Mouse (Mus musculus): Measurements from ENCODE around the gene Hspa12a.
A peak's percentile ranks its signal among the peaks of the same experiment; 100 is the strongest.

Hspa12a gene

DNA sequence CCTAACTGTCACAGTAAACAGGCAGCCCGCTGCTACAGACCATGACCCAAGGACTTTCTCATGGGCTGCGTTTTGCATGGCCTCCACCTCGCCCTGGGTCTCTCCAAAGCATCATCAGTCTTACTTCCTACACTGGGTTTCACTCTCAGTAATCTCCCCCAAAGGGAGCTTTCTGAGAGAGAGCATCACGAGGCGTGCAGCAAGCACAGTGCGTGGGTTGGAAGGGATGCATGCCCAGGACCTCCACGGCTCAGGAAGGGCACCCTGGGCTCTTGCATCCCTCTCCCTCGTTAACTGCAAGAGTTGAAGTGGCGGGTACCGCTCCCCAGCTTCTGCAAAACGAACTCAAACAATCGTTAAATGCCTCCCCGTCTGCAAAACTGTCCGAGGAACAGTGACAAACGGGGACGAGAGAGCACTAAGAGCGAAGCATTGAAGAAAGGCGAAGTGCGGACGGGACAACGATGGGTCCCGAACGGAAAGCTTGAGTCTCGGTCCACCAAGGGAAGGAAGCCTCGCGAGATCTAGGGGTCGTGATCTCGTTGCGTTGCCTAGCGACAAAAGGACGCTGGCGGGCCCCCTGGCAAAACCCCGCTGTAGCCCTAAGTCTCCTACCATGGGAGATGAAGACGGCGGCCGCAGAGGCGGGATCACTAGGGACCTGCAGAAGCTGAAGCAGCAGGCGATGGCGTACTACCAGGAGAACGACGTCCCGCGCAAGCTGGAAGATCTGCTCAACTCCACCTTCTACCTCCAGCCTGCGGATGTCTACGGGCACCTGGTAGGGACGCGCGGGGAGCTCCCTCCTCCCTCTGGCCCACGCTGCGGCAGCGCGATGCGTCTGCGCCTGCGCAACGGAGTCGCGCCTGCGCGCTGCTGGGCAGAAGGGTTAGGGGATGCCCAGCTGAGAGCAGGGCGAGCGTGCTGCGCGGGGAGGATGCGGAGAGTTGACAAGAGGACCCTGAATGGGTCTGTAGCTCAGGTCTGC, at the start of gene Hspa12a, which contains the start of gene Eno4:
Gene Hspa12a (minus strand): TSS at position 814 of the 988 bp plus-strand sequence.
Gene Eno4 (plus strand): TSS at position 585 of the 988 bp plus-strand sequence.
- peak; percentile 94 for DNase-seq

DNA sequence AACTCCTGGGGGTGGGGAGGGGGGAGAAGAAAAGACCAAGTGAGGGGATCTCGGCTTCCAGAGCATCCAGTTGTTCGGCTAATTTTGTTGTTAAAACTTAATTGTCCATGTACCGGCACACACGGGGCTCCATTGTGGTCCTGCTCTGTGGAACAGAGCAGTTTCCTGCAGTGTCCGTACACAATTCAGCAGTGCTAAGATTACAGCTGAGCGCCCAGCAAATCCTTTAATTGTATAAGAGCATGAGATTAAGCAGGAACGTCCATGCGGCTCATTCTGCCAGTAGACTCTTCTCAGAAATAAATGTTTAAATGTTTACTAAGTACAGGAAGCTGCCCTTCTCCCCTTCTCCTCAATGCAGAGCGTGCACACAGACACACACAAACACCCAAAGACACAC, 38.1 kb upstream of the Hspa12a start:
- no peak for DNase-seq

DNA sequence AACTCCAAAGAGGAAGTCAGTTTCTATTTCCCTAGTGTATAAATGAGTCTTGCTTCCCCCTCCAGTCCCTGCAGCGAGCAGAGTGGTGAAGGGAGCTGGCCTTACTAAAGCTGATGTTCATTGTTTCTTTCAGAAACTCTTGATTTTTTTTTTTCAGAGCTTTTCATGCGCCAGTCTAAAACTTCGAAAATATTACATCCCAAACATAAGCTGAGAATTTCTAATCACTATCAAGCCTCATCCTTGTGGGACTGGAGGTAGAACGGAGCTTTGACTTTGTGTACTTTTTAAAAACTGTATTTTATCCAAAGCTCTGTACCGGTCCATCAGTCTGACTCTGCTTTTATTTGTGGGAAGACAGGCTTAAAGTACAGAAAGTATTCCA, 36.6 kb upstream of the Hspa12a start:
- DNase-seq, result no peak

DNA sequence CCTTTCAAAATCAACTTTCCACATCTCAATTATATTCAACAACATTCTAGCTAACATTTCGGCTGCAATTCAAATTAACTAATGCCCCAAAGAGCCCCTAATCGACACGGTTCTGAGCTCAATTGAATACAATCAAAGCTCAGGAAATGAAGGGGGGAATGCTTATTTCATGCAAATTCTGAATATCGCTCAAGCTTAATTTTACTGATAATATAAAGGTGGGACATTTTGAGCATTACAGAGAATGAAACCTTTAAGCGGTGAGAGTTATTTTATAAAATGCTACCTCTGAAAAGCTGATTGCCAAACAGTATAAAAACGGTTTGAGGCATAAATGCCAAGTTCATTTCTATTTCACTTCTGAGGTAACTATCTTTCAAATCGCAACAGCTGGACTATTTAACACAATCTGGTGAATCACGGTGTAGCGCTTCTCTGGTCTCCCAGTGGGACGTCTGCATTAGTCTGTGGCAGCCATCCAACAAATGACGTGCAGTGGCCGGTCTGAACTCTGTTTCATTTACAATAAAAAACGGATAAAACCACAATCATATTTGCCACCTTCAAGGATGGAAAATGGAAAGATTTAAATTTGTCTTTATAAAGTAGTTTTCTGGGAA, 36.1 kb upstream of the Hspa12a start:
- DNase-seq, result no peak

DNA sequence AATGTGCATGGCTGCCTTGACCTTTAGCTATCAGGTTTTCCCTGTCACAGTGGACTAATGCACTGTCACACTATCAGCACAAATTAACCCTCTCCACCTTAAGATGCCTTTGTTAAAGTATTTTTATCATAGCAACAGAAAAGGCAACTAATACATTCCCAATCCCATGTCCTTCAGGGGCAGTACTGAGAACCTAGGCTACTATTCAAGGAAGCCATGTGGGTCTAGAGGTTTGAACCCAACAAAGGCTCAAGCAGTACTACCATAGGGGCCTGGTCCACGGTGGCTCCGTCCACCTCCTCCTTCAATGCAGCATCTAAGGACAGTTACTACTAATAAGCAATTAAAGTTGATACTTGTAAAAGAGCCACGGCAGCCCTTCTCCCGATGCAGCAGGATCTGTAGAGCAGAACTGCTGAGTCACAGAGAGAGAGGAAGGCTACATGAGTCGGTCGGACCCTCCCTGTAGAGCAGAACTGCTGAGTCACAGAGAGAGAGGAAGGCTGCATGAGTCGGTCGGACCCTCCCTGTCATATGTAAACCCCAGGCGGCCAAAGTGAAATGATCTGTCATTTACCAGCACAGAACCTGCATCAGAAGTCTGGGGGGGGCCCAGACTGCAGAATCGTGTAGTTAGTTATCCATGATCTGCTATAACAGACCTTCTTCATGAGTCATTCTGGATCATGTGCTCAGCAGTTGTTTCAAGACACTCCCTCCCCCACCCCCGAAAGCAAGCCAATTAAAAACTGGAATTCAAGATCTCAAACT, 35.1 kb upstream of the Hspa12a start:
- DNase-seq, result no peak

DNA sequence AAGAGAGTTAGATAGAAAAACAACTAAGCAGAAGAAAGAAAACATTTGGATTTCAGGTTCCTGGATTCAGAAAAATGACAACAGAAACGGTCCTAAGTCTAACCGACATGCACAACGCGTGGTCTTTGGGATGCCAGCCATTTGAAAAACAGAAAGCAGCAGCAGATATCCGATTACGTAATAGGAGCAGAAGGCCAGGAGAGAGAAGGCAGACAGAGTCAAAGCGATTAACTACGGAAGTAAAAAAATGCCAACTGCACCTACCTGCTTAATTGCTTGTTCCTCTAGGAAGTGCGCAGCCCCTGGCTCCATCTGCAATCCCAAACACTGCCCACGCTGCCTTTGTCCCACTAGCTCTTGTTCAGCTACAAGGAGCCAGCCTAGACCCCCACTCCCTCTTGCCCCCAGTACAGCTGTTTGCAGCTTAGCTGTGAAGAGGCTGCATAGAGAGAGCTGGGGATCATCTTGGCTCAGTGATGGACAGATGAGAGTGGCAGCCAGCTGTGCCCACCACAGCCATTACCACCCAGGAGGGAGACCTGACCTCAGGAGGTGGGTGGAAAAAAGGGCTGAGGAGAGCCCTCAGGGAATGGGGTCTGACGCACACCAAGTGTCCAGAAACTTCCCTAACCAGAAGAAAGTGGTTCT, 31.9 kb upstream of the Hspa12a start:
- no peak for DNase-seq

DNA sequence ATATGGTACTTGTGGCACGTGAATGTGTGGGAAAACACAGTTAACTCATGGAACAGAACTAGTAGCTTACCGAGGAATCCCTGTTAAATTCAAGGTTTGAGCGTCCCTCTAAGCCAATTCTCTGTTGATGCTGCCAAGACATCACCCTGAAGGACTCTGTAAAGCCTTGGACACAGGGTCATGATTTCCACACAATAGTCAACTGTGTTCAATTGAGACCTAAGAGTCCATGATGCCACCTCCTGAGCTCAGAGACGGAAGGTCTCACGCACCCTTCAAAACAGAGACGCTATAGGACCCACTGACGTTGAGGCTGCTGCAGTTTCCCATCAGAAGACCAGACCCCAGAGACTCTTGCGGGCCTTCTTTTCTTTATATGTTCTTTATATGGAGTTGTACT, 30.7 kb upstream of the Hspa12a start:
- no peak for DNase-seq

DNA sequence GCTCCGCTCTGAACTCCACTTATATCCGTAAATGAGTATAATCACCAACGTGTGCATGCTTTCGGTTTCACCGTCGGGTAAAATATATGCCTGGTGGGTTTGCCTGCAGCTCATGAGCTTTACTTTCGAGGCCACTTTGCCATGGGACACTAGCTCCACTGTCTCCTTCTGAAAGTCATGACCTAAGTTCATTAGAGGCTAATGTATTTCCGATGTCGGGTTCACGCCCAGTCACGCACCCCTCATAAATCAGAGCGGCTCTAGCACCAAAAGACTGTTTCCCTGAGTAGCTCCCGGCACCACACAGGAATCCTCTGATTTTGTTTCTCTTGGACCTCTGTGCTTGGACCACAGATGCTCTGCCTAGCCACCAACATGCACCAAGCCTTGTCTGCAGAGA, 27.4 kb upstream of the Hspa12a start:
- DNase-seq, result no peak

DNA sequence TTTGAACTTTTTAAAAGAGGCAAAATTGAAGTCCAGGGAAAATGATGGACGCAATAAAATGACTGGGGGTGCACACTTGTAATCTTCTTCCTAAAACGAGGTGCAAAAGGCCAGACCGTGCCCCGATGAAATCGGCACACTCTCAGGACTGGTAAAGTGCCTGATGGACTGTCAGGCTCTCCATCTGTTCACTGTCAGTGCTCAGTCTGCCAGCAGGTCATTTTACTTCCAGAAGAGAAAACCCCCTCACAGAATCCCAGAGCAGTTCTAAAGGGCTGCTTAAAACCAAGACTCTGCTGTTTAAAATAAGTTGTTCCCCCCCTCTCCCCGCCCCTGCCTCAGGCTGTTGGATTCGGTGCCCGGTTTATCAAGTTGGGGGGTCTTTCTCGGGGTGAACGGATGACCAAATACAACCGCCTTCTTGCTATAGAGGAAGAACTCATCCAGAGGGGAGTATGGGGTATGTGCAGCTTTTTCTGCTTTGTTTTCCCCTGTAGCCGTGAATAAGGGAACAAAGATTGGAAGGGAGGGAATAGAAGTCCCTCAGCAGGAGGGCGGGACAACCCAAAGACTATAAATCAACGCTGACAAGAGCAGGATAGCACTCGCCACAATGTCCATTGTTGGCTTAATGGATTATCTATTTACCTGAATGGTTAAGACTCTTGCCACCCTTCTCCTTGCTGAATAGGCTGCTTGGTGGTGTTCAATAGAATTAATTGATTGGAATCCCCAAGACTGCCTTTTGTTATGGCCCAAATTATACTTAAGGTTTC, 25.5 kb upstream of the Hspa12a start:
- no peak for DNase-seq

DNA sequence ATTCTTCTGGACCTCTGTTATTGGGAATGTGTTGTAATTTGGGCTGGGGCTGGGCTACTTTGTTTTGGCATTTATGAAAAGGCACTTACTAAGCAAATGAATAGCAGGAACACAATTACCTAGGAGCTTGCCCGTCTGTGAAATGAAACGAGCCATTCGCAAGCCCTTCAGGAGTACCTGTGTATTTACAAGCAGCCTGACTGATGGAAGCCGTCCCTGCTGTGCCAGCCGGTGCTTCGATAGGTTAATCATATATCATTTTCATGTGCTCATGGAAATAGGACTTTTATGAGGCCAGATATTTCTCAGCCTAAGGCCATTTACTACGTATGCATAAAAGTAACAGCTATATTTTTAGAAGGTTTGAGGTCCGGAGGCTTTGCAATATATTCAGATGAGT, 19.6 kb upstream of the Hspa12a start:
- no peak for DNase-seq

DNA sequence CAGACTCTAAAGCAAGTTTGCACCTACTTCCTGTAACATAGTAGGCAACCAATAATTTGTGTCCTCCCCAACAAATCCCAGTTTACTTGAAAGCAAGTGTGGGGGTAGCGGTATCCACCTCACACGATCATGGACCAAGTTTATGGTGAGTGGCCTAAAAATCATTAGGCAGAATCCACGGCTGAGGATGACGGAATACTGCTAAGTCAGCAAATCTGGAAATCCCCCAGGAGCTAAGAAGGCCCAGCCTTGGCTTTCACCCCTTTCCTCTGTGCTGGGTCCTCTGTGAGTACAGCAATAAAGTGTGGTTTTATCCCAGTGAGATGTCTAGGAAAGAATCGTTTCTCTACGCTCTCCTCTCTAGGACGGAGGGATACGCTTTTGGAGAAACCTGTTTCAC, 11.3 kb upstream of the Hspa12a start:
- DNase-seq, result no peak

DNA sequence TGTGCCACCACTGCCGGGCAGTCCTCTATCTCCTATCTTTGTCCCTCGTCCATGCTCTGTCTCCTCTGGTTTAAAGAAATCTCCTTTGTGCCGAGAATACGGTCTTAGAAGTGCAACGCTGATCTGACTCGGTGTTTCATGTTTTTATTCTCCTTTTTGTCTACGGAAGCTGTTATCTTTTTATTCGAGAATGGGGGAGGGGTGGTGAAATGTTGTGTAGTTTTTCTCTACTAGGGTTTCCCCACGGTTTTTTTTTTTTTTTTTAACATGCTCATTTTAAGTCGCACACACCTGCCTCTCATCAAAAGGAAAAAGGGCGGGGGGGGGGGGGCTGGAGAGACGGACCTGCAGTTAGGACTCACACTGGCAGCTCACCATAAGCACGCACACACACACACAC, 8.8 kb upstream of the Hspa12a start:
- DNase-seq, result no peak

DNA sequence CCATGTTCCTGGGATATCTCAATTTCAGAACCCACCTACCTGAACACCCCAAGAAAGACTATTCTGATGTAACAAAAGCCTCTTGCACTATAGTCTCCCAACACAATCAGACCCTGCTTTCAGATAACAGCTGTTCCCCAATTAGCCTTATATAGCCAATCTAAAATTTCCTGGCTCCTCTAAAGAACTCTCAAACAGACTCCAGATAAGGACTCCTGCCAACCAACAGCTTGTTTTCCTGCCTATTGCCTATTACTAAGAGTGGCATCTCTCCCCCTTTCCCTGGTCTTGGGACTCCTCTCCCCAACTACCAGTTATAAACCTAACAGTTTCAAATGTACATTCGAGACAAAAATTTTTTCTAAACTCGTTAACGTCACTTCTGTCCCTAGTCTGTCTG, 8.1 kb upstream of the Hspa12a start:
- DNase-seq, result no peak

DNA sequence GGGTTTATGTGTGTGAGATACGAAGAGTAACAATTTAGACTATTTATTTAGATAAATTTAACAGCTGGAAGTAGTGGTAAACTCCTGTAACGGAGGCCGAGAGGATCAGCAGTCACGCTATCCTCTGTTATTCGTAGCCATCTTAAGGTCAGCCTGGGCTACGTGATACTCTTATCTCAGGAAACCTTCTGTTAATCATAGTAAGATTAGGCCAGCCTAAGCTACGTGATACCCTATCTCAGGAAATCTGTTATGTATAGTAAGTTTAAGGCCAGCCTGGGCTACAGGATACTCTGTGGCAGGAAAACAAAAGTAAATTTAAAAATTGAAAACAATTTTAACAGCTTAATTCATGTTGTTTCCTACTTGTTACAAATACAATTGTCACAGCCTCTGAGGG, 2.5 kb upstream of the Hspa12a start:
- no peak for DNase-seq

DNA sequence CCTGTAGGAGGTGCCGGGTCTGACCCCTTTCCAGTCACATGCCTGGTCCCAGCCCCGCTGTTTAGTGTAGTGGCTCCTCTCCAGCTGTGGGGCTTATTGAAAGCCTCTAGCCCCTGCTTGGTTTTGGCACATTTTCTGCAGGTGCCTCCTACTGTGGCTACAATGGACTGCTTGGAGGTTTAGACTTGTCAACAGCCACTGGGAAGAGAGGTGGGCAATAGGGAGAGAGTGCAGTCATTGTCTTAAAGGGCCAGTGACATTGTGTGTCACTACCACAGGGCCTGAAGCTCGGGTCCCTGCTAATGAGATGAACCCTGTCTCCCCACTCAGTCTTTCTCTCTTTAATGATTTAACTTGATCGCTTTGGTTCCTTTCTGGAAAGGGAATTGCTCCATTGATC, 10.4 kb downstream of the Hspa12a start:
- DNase-seq, result no peak

DNA sequence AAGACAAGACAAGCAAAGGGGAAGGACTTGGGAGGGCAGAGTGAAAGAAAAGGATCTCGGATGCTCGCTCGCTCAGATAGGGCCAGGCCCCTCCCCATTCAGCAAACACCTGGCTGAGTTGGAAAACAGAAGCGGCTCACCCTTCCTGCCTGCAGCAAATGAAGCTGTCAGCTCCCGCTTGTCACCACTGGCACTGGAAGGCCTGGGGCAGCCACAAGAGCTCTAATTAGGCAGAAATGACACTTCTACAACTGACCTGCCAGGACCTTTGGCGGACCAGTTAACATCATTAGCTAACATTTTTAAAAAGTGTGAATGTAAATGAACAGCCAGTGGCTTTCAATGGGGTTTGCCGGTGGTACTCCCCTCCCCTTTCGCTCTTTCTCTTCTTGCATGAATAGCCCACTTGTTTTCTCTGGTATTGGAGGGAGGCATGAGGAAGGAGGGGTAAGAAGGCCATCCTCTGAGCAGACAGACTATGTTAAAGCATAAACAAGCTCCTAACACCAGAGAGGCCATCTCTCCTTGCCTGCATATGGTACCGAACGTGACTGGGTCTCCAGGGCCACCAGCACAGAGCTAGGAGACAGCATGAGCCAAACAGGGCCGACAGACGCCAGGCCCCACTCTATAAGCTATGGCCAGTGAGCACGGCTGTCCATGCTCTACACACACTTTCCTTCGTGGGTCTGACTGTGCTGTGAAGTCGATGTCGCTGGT, 12.2 kb downstream of the Hspa12a start:
- no peak for DNase-seq

DNA sequence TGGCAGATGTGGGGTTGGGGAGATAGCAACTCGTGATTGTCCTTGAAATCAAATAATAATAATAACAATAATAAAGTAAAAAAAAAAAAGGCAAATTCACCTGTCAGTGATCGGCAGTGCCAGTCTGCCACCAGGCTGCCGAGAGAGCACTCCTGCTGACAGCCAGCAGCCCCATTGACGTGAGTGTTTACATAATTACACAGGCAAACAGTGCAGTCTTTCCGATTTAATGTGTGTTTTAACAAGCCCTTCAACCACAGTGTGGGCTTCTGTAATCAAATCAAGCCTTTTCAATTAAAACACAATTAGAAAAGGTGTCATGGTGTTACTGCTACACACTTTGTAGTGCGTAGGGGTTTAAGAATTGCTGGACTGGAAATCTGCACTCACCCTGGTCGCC, 24.3 kb downstream of the Hspa12a start:
- DNase-seq, result no peak

DNA sequence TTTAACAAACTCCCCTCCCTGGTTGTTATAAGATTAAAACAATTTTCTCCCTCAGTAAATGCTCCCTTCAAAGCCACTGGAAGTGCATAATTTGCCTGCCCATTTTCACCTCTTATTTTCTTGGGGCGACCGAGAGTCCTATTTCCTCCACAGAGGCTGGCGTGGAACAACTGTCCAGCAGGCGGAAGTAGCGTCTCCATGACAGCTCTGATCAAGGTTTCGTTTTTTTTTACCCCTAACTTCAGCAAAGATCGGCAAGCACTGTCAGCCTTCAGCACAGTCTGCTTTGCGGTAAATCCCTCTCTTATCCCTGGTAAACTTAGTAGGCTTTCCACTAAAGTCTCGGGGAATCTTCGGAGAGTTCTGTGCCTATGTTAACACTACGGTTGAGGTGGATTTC, 24.9 kb downstream of the Hspa12a start:
- DNase-seq, result no peak

DNA sequence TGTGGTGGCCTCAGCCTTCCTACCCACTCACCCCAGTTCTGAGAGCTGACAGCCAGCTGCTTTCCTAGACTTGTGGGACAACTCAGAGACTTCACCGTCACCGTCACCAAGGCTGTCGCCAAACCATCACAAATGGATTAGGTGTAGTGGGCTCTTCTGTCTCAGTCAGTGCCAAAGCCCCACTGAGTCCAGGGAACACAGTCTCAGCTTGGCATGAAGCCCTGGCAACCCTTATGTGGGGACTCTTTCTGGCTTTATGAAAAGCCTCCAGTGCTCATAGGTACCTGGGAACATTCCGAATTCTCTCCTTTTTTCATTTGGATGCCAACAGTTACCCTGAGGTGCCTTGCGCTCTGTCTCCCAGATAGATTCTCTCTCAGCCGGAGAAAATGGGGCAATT, 30.2 kb downstream of the Hspa12a start:
- no peak for DNase-seq

DNA sequence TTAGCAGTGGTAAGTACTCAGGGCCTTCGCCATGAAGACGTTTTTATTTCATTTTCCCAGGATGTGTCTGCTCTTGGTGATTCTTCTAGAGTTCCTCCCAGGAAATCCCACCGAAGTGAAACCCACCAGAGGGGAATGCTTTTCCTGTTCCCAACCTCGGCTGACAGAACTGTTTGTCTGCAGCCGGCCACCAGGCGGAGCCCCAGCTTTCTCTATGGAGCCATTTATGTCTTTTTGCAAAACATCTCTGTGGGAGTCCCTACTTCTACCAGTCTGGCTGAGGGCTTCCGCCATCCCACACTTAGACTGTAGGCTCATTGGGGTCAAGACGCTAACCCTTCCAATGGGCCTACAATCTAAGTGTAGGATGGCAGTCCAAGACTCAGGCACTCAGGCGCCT, 32.1 kb downstream of the Hspa12a start:
- peak; percentile 70 for DNase-seq

DNA sequence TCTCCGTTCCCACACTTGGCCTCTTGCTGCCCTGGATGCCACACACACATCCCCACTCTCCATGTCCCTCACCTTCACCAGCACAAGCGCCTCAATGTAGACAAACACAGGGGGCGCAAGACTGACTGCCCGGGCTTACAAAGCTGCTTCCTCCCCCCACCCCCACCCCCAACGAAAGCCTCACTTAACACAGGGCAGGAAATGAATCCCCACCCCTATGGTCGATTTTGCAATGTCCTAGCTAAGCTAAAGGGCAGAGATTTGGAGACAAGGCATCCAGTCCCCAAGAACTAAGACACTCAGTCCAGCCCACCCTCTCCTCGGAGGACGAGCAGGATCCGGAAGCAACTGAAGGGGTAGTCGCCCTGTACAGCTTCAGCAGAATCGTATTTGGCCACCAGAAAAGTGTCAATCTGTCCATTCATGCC, 32.5 kb downstream of the Hspa12a start:
- DNase-seq, result peak; percentile 45
